Mouse (Mus musculus) urinary bladder, adult 18-20 months (tissue): ENCODE measurements around the gene Tomm20l.
"Not testable (repeated sequence)": the region's sequence is repeated elsewhere in the genome, so short reads cannot be mapped to it uniquely, and the experiment has no call there.

ENCODE experiments used
- DNase-seq, 2 experiments: peaks; one replicate each; pipeline ENCODE4 v3.0.0; 2022; ENCODE audit warnings: low spot score in 2 of 2, mixed read lengths in 2 of 2

Gene Tomm20l

GRCm38 (mm10) chr12:71111331-71111730 lies at the start of gene Tomm20l:
Gene Tomm20l (plus strand): TSS chr12:71111428.
- peak; percentile 6 to 35 for DNase-seq

- DNase-seq, result no peak
These were observed 41.4 kb upstream of the Tomm20l start for GRCm38 (mm10) chr12:71069846-71070245.

- no peak for DNase-seq
These were observed 39.2 kb upstream of the Tomm20l start for GRCm38 (mm10) chr12:71072048-71072447.

GRCm38 (mm10) chr12:71073113-71073730 lies 38.0 kb upstream of the Tomm20l start:
- DNase-seq, result no peak

- DNase-seq, result no peak
These were observed 24.9 kb upstream of the Tomm20l start for GRCm38 (mm10) chr12:71086331-71086730.

- DNase-seq, result not testable (repeated sequence)
These were observed 7.0 kb upstream of the Tomm20l start for GRCm38 (mm10) chr12:71104275-71104674.

- no peak for DNase-seq
These were observed 3.9 kb upstream of the Tomm20l start for GRCm38 (mm10) chr12:71107216-71107771.

- DNase-seq, result no peak
These were observed 1.8 kb downstream of the Tomm20l start for GRCm38 (mm10) chr12:71113074-71113473.

- DNase-seq, result no peak
These were observed 2.6 kb downstream of the Tomm20l start for GRCm38 (mm10) chr12:71113675-71114288.

- DNase-seq, result no peak
These were observed 5.2 kb downstream of the Tomm20l start for GRCm38 (mm10) chr12:71116411-71116810.

GRCm38 (mm10) chr12:71122731-71123130 lies 11.5 kb downstream of the Tomm20l start:
- DNase-seq, result no peak

GRCm38 (mm10) chr12:71123286-71123685 lies 12.1 kb downstream of the Tomm20l start:
- DNase-seq, result no peak

GRCm38 (mm10) chr12:71135581-71135980 lies 24.4 kb downstream of the Tomm20l start:
- DNase-seq, result no peak

- DNase-seq, result peak; percentile 65 to 67
These were observed 25.1 kb downstream of the Tomm20l start, which contains the start of the genes Timm9 and 2700049A03Rik for GRCm38 (mm10) chr12:71136130-71136973. Gene Timm9 (minus strand): TSS chr12:71136684. Gene 2700049A03Rik (plus strand): TSS chr12:71136848.

GRCm38 (mm10) chr12:71136974-71137491 lies 25.8 kb downstream of the Tomm20l start:
- DNase-seq, result peak; percentile 57 to 58

- DNase-seq, result no peak
These were observed 26.5 kb downstream of the Tomm20l start for GRCm38 (mm10) chr12:71137686-71138085.

GRCm38 (mm10) chr12:71139258-71139828 lies 28.1 kb downstream of the Tomm20l start:
- DNase-seq, result no peak

GRCm38 (mm10) chr12:71141189-71141588 lies 30.0 kb downstream of the Tomm20l start:
- no peak for DNase-seq

GRCm38 (mm10) chr12:71147641-71148040 lies 36.4 kb downstream of the Tomm20l start:
- no peak for DNase-seq

GRCm38 (mm10) chr12:71148801-71149200 lies 37.6 kb downstream of the Tomm20l start:
- DNase-seq, result no peak

- DNase-seq, result no peak
These were observed 38.2 kb downstream of the Tomm20l start for GRCm38 (mm10) chr12:71149456-71149855.
